Mouse (Mus musculus) kidney, adult 2 months (tissue): ENCODE results near the gene Mctp2.

Source experiments
- CTCF ChIP-seq: fragments of 200-500 bp; conservative IDR thresholded peaks from 2 replicates; pipeline ENCODE4 v1.5.1; 2011; ENCODE audit warnings: low read depth, mild to moderate bottlenecking, control low read depth, low read length, moderate library complexity, mixed read lengths; ENCODE audit not compliant: insufficient read depth, insufficient read length
- POLR2A ChIP-seq: fragments of 200-500 bp; IDR thresholded peaks from one replicate; pipeline ENCODE4 v1.6.1; 2011; ENCODE audit warnings: low read depth, low read length, control low read depth

- TF ChIP-seq POLR2A: no peak
- no peak for TF ChIP-seq CTCF
Measured at GRCm38 (mm10) chr7:72066352-72066751, 240.1 kb downstream of the Mctp2 start.
